Mouse (Mus musculus): ENCODE measurements around the gene Kiss1.

DNA sequence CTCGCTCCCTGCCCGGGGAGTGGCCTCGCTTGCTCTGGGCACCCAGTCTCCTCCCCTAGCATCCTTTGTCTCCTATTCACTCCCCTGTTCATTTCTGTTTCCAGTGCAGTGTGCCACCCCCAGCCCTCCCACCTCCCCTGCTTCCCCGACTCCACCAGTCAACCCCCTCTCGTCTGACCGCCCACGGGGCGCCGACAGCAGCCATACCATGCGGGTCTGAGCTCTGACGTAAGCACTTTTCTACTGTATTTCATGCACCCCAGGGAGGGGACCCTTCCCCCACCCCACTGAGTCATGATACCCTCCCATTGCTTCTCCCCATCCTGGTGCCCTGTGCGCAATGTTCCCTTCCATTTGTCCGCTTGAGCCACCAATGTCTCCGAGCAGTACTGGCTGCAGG lies 22.9 kb upstream of the Kiss1 start:
- TF ChIP-seq POLR2A (IDR thresholded peaks at IDR 0.05; ENCODE audit: low read depth, low read length) = no peak
- TF ChIP-seq CTCF (IDR thresholded peaks at IDR 0.05; ENCODE audit: extremely low read depth, insufficient read length, insufficient replicate concordance, low read depth, low read length) = no peak
